Mouse (Mus musculus) hindbrain, embryonic 14.5 days (tissue): Measurements from ENCODE around the gene Cdh4. TPM values are rescaled to one million over a fixed set of nuclear protein-coding genes. Genes with fewer than 3 reads are reported as not detected.

ENCODE experiments used
- ATAC-seq: fragments of 200-750 bp; cut with Nextera tagmentation; 2 replicates; pipeline ENCODE4 v1.8.0; 2017; ENCODE audit warnings: moderate number of reproducible peaks, mild to moderate bottlenecking, moderate TSS enrichment, moderate library complexity; ENCODE audit not compliant: low FRiP score
- DNase-seq: peaks from one replicate; pipeline ENCODE4 v3.0.0-alpha.2; 2015; ENCODE audit warnings: low spot score
- H3K27ac ChIP-seq: fragments of 300-500 bp; sonication (generic); 2 replicates; pipeline ENCODE4 v1.5.1; 2014; ENCODE audit warnings: mild to moderate bottlenecking, moderate library complexity
- H3K27me3 ChIP-seq: fragments of 300-500 bp; sonication (generic); 2 replicates; pipeline ENCODE4 v1.6.1; 2014; ENCODE audit warnings: mild to moderate bottlenecking, low read length, mixed read lengths; ENCODE audit not compliant: control insufficient read depth, insufficient read depth
- H3K36me3 ChIP-seq: fragments of 300-500 bp; sonication (generic); replicated peaks from 2 replicates; pipeline ENCODE4 v1.6.1; 2014; ENCODE audit not compliant: control insufficient read depth, insufficient read depth
- H3K4me1 ChIP-seq: fragments of 300-500 bp; sonication (generic); replicated peaks from 2 replicates; pipeline ENCODE4 v1.6.1; 2014; ENCODE audit warnings: antibody characterized with exemption, low read length, mixed read lengths; ENCODE audit not compliant: control insufficient read depth, insufficient read depth
- H3K4me2 ChIP-seq: fragments of 300-500 bp; sonication (generic); replicated peaks from 2 replicates; pipeline ENCODE4 v1.6.1; 2014; ENCODE audit warnings: mild to moderate bottlenecking, moderate library complexity
- H3K4me3 ChIP-seq: fragments of 300-500 bp; sonication (generic); replicated peaks from 2 replicates; pipeline ENCODE4 v1.5.1; 2014; ENCODE audit warnings: mild to moderate bottlenecking, low read length
- H3K9ac ChIP-seq: fragments of 300-500 bp; sonication (generic); 2 replicates; pipeline ENCODE4 v1.6.1; 2014
- H3K9me3 ChIP-seq: fragments of 300-500 bp; sonication (generic); 2 replicates; pipeline ENCODE4 v1.6.1; 2016; ENCODE audit warnings: low read length; ENCODE audit not compliant: control insufficient read depth
- WGBS: fragments of 180-500 bp; shearing (Covaris S2); extraction: QIAGEN DNeasy Blood & Tissue Kit; methylation state at CpG from one replicate; pipeline ENCODE4 v1.1.7; 2014; 5-methylcytosine and 5-hydroxymethylcytosine counted together
- polyA plus RNA-seq: library from polyadenylated mRNA; unstranded; fragments of >200 nt; fragmentation: Nextera tagmentation; extraction: Ambion mirVana; gene quantifications from 2 replicates; pipeline ENCODE4 v1.2.1, GENCODE M21; 2014

Cdh4 gene
- polyA plus RNA-seq, 1 experiment from 2014 or later: 32.8 TPM

- H3K4me2 ChIP-seq: no peak overlapping the region
- no peaks in the 10 kb centered on the region for H3K4me1 ChIP-seq
- H3K9me3 ChIP-seq: no peaks in the 10 kb centered on the region
- ATAC-seq: no peak
- no peaks in the 10 kb centered on the region for H3K27me3 ChIP-seq
- DNase-seq: no peak
- H3K36me3 ChIP-seq: no peaks in the 10 kb centered on the region
- 73% methylated on average over 3 of the region's 3 CpGs for WGBS
- H3K27ac ChIP-seq: no peak overlapping the region
- no peak overlapping the region for H3K4me3 ChIP-seq
- H3K9ac ChIP-seq: no peak overlapping the region
Measured at GRCm38 (mm10) chr2:179862676-179863075, 420.4 kb downstream of the Cdh4 start.

GRCm38 (mm10) chr2:179863266-179863665, 421.0 kb downstream of the Cdh4 start:
- H3K4me3 ChIP-seq: no peak overlapping the region
- WGBS: 79% methylated on average over 3 of the region's 3 CpGs

GRCm38 (mm10) chr2:179865097-179865496, 422.9 kb downstream of the Cdh4 start:
- ATAC-seq: no peak
- H3K27ac ChIP-seq: no peak overlapping the region

More at GRCm38 (mm10) chr2:179863266-179863665, 421.0 kb downstream of the Cdh4 start:
- no peaks in the 10 kb centered on the region for H3K36me3 ChIP-seq
- H3K27me3 ChIP-seq: no peaks in the 10 kb centered on the region
- no peak overlapping the region for H3K4me2 ChIP-seq
- ATAC-seq: no peak
- no peaks in the 10 kb centered on the region for H3K4me1 ChIP-seq
- DNase-seq: no peak
- no peak overlapping the region for H3K27ac ChIP-seq
- no peak overlapping the region for H3K9ac ChIP-seq
- H3K9me3 ChIP-seq: no peaks in the 10 kb centered on the region

GRCm38 (mm10) chr2:179867669-179868068, 425.4 kb downstream of the Cdh4 start:
- 81% methylated on average over 3 of the region's 3 CpGs for WGBS
- Histone ChIP-seq H3K9ac (no peak overlapping the region), H3K27ac (no peak overlapping the region), H3K27me3 (no peaks in the 10 kb centered on the region), H3K36me3 (no peaks in the 10 kb centered on the region), H3K4me2 (no peak overlapping the region), H3K4me3 (no peak overlapping the region), H3K9me3 (no peaks in the 10 kb centered on the region), H3K4me1 (peaks cover 9% of the 10 kb centered on the region)
- no peak for DNase-seq
- ATAC-seq: no peak

More at GRCm38 (mm10) chr2:179865097-179865496, 422.9 kb downstream of the Cdh4 start:
- Histone ChIP-seq H3K9ac (no peak overlapping the region), H3K27me3 (no peaks in the 10 kb centered on the region), H3K36me3 (no peaks in the 10 kb centered on the region), H3K4me1 (peaks cover 8% of the 10 kb centered on the region), H3K4me2 (no peak overlapping the region), H3K4me3 (no peak overlapping the region), H3K9me3 (no peaks in the 10 kb centered on the region)
- WGBS: 64% methylated on average over 5 of the region's 5 CpGs
- no peak for DNase-seq

GRCm38 (mm10) chr2:179869871-179870270, 427.6 kb downstream of the Cdh4 start:
- H3K36me3 ChIP-seq: no peaks in the 10 kb centered on the region
- no peaks in the 10 kb centered on the region for H3K9me3 ChIP-seq
- no peak overlapping the region for H3K4me3 ChIP-seq
- no peaks in the 10 kb centered on the region for H3K27me3 ChIP-seq
- no peak overlapping the region for H3K9ac ChIP-seq
- 29% methylated on average over 2 of the region's 2 CpGs for WGBS
- peak; percentile 41 for DNase-seq
- no peak overlapping the region for H3K4me2 ChIP-seq
- H3K4me1 ChIP-seq: peaks cover 9% of the 10 kb centered on the region
- H3K27ac ChIP-seq: peak overlapping the region; percentile 58; the same call in 1 of the 2 replicates
- ATAC-seq: peak; percentile 75

DNA sequence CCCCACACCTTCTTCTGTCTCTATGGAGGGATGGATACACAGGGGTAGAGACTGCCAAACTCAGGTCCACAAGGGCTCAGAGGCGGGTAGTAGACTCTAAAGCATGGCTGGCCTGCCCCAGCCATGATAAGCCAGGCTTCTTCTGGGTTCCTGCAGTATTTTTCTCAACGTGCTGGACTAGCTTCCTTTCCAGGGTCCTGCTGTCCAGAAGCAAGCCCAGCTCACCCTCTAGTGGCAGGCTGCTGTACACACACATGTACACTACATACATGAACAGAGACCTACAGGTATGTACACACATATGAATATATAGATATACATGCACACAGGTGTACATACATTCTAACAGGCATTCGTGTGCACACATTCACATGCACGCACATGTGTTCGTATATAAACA, 430.5 kb downstream of the Cdh4 start:
- no peaks in the 10 kb centered on the region for H3K27me3 ChIP-seq
- H3K36me3 ChIP-seq: no peaks in the 10 kb centered on the region
- 68% methylated on average over 5 of the region's 5 CpGs for WGBS
- H3K4me1 ChIP-seq: peaks cover 9% of the 10 kb centered on the region
- H3K4me2 ChIP-seq: no peak overlapping the region
- H3K9me3 ChIP-seq: no peaks in the 10 kb centered on the region
- no peak overlapping the region for H3K27ac ChIP-seq
- no peak overlapping the region for H3K9ac ChIP-seq
- H3K4me3 ChIP-seq: no peak overlapping the region
- DNase-seq: peak; percentile 70
- no peak for ATAC-seq

DNA sequence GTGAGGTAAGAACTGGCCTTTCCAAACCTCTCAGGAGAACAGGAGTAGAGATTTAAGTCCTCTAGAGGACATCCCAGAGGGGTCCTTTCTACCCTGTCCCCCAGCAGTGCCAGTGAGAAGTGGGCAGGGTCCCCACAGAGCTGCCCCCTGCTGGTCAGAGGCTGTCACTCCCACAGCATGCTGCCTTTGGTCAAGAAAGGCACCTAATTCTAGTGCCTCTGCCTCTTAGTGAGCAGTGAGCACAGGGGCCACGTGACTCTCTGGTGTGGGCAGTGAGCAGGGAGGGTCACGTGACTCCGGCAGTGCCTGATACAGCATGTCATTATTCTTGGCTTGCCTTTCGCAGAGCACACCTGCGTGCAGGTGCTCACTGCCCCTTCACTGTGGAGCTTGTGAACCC, 431.1 kb downstream of the Cdh4 start:
- no peak overlapping the region for H3K27ac ChIP-seq
- WGBS: 48% methylated on average over 5 of the region's 5 CpGs
- no peak overlapping the region for H3K9ac ChIP-seq
- no peaks in the 10 kb centered on the region for H3K9me3 ChIP-seq
- H3K27me3 ChIP-seq: no peaks in the 10 kb centered on the region
- H3K4me1 ChIP-seq: peaks cover 9% of the 10 kb centered on the region
- no peak overlapping the region for H3K4me3 ChIP-seq
- DNase-seq: no peak
- no peak overlapping the region for H3K4me2 ChIP-seq
- no peaks in the 10 kb centered on the region for H3K36me3 ChIP-seq
- no peak for ATAC-seq

GRCm38 (mm10) chr2:179875147-179875546, 432.9 kb downstream of the Cdh4 start:
- Histone ChIP-seq H3K27me3 (no peaks in the 10 kb centered on the region), H3K4me1 (0 out of 2 replicates have a peak, but pooled peaks cover under 1% of the 10 kb centered on the region), H3K9ac (no peak overlapping the region), H3K36me3 (no peaks in the 10 kb centered on the region), H3K9me3 (no peaks in the 10 kb centered on the region), H3K4me2 (no peak overlapping the region), H3K4me3 (no peak overlapping the region), H3K27ac (no peak overlapping the region)
- ATAC-seq (peak; percentile 56; the same call in 1 of the 2 replicates), DNase-seq (peak; percentile 95)
- 4% methylated on average over 3 of the region's 3 CpGs for WGBS

GRCm38 (mm10) chr2:179877551-179878215, 435.5 kb downstream of the Cdh4 start:
- H3K9me3 ChIP-seq: no peaks in the 10 kb centered on the region
- DNase-seq (no peak), ATAC-seq (no peak)
- H3K4me3 ChIP-seq: no peak overlapping the region
- 66% methylated on average over 9 of the region's 9 CpGs for WGBS
- H3K4me1 ChIP-seq: no peaks in the 10 kb centered on the region
- no peaks in the 10 kb centered on the region for H3K27me3 ChIP-seq
- no peaks in the 10 kb centered on the region for H3K36me3 ChIP-seq
- H3K9ac ChIP-seq: no peak overlapping the region
- H3K4me2 ChIP-seq: no peak overlapping the region
- no peak overlapping the region for H3K27ac ChIP-seq
